ENCODE assay signal across 8 mouse cellular contexts in genomic region chr15:97778311-97779098, GRCm38 (mm10). TPM values are rescaled to one million over a fixed set of nuclear protein-coding genes. Genes with fewer than 3 reads are reported as not detected.
A peak's percentile ranks its signal among the peaks of the same experiment; 100 is the strongest.
DNase-seq lines count a peak whose midpoint lies in the region; ATAC-seq and TF ChIP-seq lines count a peak whose summit lies in the region.

Gene Slc48a1, plus strand, starts transcription at chr15:97778520.

- no peaks in the 10 kb centered on the region for H3K9me3 ChIP-seq in hindbrain, postnatal 0 days (ENCODE audit: low read length)
- no peaks in the 10 kb centered on the region for H3K9me3 ChIP-seq in limb, embryonic 11.5 days (ENCODE audit: control insufficient read depth, low read length)
- no peaks in the 10 kb centered on the region for H3K9me3 ChIP-seq in midbrain, embryonic 15.5 days

- no peak within 1 kb of the TSS for H3K4me3 ChIP-seq in gastrocnemius, adult 2 months
- no peak within 1 kb of the TSS for H3K4me3 ChIP-seq in hindbrain, postnatal 0 days (ENCODE audit: low read length)
- H3K4me3 ChIP-seq in limb, embryonic 11.5 days (ENCODE audit: low read depth, low read length) = no peak within 1 kb of the TSS
- no peak within 1 kb of the TSS for H3K4me3 ChIP-seq in midbrain, embryonic 15.5 days

- intact Hi-C loops in gastrocnemius, adult 2 months (cut with DNase I) = no loop called here

- peak; percentile 79 for DNase-seq in 3T3-L1 (ENCODE audit: low read depth, low spot score)
- DNase-seq in adrenal gland, adult 8-10 months = no peak
- no peak for DNase-seq in gastrocnemius, adult 2 months
- no peak for DNase-seq in hindbrain, postnatal 0 days (ENCODE audit: low spot score)
- no peak for DNase-seq in limb, embryonic 11.5 days (ENCODE audit: low spot score)
- no peak for DNase-seq in cerebellum, postnatal 4 days (ENCODE audit: low spot score in 2 of 2)
- no peak for DNase-seq in testis, postnatal 10 days (ENCODE audit: low spot score)

- H3K4me2 ChIP-seq in hindbrain, postnatal 0 days (ENCODE audit: low read depth, low read length) = no peak within 1 kb of the TSS
- no peak within 1 kb of the TSS for H3K4me2 ChIP-seq in limb, embryonic 11.5 days (ENCODE audit: low read depth, severe bottlenecking)
- H3K4me2 ChIP-seq in midbrain, embryonic 15.5 days = no peak within 1 kb of the TSS

- H3K27me3 ChIP-seq in hindbrain, postnatal 0 days (ENCODE audit: insufficient read depth, low read length) = no peaks in the 10 kb centered on the region
- H3K27me3 ChIP-seq in limb, embryonic 11.5 days (ENCODE audit: control insufficient read depth, insufficient read depth, low read length) = no peaks in the 10 kb centered on the region
- H3K27me3 ChIP-seq in midbrain, embryonic 15.5 days (replicated peaks) = peaks cover 20% of the 10 kb centered on the region; the same call in 1 of the 2 replicates

- TF ChIP-seq CTCF in gastrocnemius, adult 2 months (IDR thresholded peaks at IDR 0.05) = no peak
- no peak for TF ChIP-seq CTCF in hindbrain, postnatal 0 days (IDR thresholded peaks at IDR 0.05; ENCODE audit: low read depth)

- H3K36me3 ChIP-seq in hindbrain, postnatal 0 days (ENCODE audit: insufficient read depth, low read length) = no peaks in the 10 kb centered on the region
- H3K36me3 ChIP-seq in limb, embryonic 11.5 days (ENCODE audit: control insufficient read depth, insufficient read depth, low read length) = no peaks in the 10 kb centered on the region
- H3K36me3 ChIP-seq in midbrain, embryonic 15.5 days (replicated peaks) = no peaks in the 10 kb centered on the region

- ATAC-seq in hindbrain, postnatal 0 days = no peak
- ATAC-seq in limb, embryonic 11.5 days (ENCODE audit: insufficient number of reproducible peaks, low FRiP score, low TSS enrichment, low read depth) = no peak
- ATAC-seq in midbrain, embryonic 15.5 days (replicated peaks) = no peak

- no peak within 1 kb of the TSS for H3K9ac ChIP-seq in hindbrain, postnatal 0 days (replicated peaks; ENCODE audit: low read length)
- H3K9ac ChIP-seq in limb, embryonic 11.5 days (ENCODE audit: low read length) = no peak within 1 kb of the TSS
- H3K9ac ChIP-seq in midbrain, embryonic 15.5 days = no peak within 1 kb of the TSS

- H3K27ac ChIP-seq in gastrocnemius, adult 2 months = peak within 1 kb of the TSS; percentile 78
- no peak within 1 kb of the TSS for H3K27ac ChIP-seq in hindbrain, postnatal 0 days
- no peak within 1 kb of the TSS for H3K27ac ChIP-seq in limb, embryonic 11.5 days (replicated peaks; ENCODE audit: low read depth, low read length)
- H3K27ac ChIP-seq in midbrain, embryonic 15.5 days = no peak within 1 kb of the TSS

- 76% methylated on average over 8 of the region's 8 CpGs for WGBS in hindbrain, postnatal 0 days
- WGBS in limb, embryonic 11.5 days = 86% methylated on average over 8 of the region's 8 CpGs
- 76% methylated on average over 8 of the region's 8 CpGs for WGBS in midbrain, embryonic 15.5 days

- H3K4me1 ChIP-seq in hindbrain, postnatal 0 days (ENCODE audit: insufficient read depth, low read length) = 0 out of 2 replicates have a peak, but pooled peaks cover 8% of the 10 kb centered on the region
- H3K4me1 ChIP-seq in limb, embryonic 11.5 days (ENCODE audit: control insufficient read depth, insufficient read depth, low read length) = peaks cover 23% of the 10 kb centered on the region
- peaks cover 7% of the 10 kb centered on the region; the same call in 1 of the 2 replicates for H3K4me1 ChIP-seq in midbrain, embryonic 15.5 days

RNA-seq across cellular contexts. Expression of gene Slc48a1, which starts in this region (rescaled TPM):
- total RNA-seq in adrenal gland, adult 8-10 months (2022) = 100 to 1,000 TPM; 120 to 216 (median 160) TPM
- 10 to 100 TPM; 44.5 to 47.1 TPM for total RNA-seq in gastrocnemius, adult 2 months (2021)
- total RNA-seq in hindbrain, postnatal 0 days (2014; rRNA removed) = 84.4 and 89.3 TPM in 2 replicates
- polyA plus RNA-seq in hindbrain, postnatal 0 days (2015; fragmentation: Nextera tagmentation; extraction: Ambion mirVana) = 140 and 152 TPM in 2 replicates
- polyA plus RNA-seq in limb, embryonic 11.5 days (2014; fragmentation: Nextera tagmentation; extraction: Ambion mirVana) = 20.0 and 24.8 TPM in 2 replicates
- polyA plus RNA-seq in midbrain, embryonic 15.5 days (2015; fragmentation: Nextera tagmentation; extraction: Ambion mirVana) = 85.7 and 90.1 TPM in 2 replicates
